Mouse (Mus musculus) forebrain, embryonic 12.5 days (tissue): ENCODE results near the gene Slc7a7. TPM values are rescaled to one million over a fixed set of nuclear protein-coding genes. Genes with fewer than 3 reads are reported as not detected.

Experiments
- ATAC-seq: fragments of 200-750 bp; cut with Nextera tagmentation; 2 replicates; pipeline ENCODE4 v1.8.0; 2017; ENCODE audit warnings: moderate TSS enrichment; ENCODE audit not compliant: low FRiP score
- H3K27ac ChIP-seq: fragments of 300-500 bp; sonication (generic); 2 replicates; pipeline ENCODE4 v1.5.1; 2016; ENCODE audit warnings: mild to moderate bottlenecking
- H3K27me3 ChIP-seq: fragments of 300-500 bp; sonication (generic); 2 replicates; pipeline ENCODE4 v1.6.1; 2016; ENCODE audit warnings: mild to moderate bottlenecking
- H3K36me3 ChIP-seq: fragments of 300-500 bp; sonication (generic); replicated peaks from 2 replicates; pipeline ENCODE4 v1.6.1; 2016; ENCODE audit warnings: mild to moderate bottlenecking
- H3K4me1 ChIP-seq: fragments of 300-500 bp; sonication (generic); 2 replicates; pipeline ENCODE4 v1.6.1; 2016
- H3K4me2 ChIP-seq: fragments of 300-500 bp; sonication (generic); 2 replicates; pipeline ENCODE4 v1.6.1; 2016; ENCODE audit warnings: mild to moderate bottlenecking, moderate library complexity
- H3K4me3 ChIP-seq: fragments of 300-500 bp; sonication (generic); replicated peaks from 2 replicates; pipeline ENCODE4 v1.5.1; 2016; ENCODE audit warnings: mild to moderate bottlenecking
- H3K9ac ChIP-seq: fragments of 300-500 bp; sonication (generic); 2 replicates; pipeline ENCODE4 v1.6.1; 2016; ENCODE audit warnings: mild to moderate bottlenecking
- H3K9me3 ChIP-seq: fragments of 300-500 bp; sonication (generic); 2 replicates; pipeline ENCODE4 v1.6.1; 2016
- WGBS: fragments of 180-500 bp; shearing (Covaris S2); methylation state at CpG from one replicate; pipeline ENCODE4 v1.1.7; 2016; 5-methylcytosine and 5-hydroxymethylcytosine counted together
- polyA plus RNA-seq: library from polyadenylated mRNA; unstranded; fragments of >200 nt; fragmentation: Nextera tagmentation; extraction: Ambion mirVana; gene quantifications from 2 replicates; pipeline ENCODE4 v1.2.1, GENCODE M21; 2016

The Slc7a7 gene
- polyA plus RNA-seq, 1 experiment from 2014 or later: 4.2 TPM

GRCm38 (mm10) chr14:54443196-54443595, 25.6 kb upstream of the Slc7a7 start:
- WGBS: 32% methylated on average over 3 of the region's 3 CpGs
- Histone ChIP-seq H3K36me3 (peaks cover 34% of the 10 kb centered on the region), H3K9ac (no peak overlapping the region), H3K4me1 (peaks cover 4% of the 10 kb centered on the region; the same call in 1 of the 2 replicates), H3K27me3 (no peaks in the 10 kb centered on the region), H3K4me3 (no peak overlapping the region), H3K9me3 (no peaks in the 10 kb centered on the region), H3K27ac (peak overlapping the region; percentile 15; the same call in 1 of the 2 replicates), H3K4me2 (no peak overlapping the region)
- 0 out of 2 replicates have a peak, but pooled peaks have one; percentile 6 for ATAC-seq

- H3K4me1 ChIP-seq: peaks cover 4% of the 10 kb centered on the region; the same call in 1 of the 2 replicates
- 91% methylated on average over 3 of the region's 3 CpGs for WGBS
- no peak for ATAC-seq
- no peaks in the 10 kb centered on the region for H3K27me3 ChIP-seq
- H3K9me3 ChIP-seq: no peaks in the 10 kb centered on the region
- H3K4me3 ChIP-seq: no peak overlapping the region
- H3K9ac ChIP-seq: no peak overlapping the region
- no peak overlapping the region for H3K4me2 ChIP-seq
- H3K27ac ChIP-seq: no peak overlapping the region
- peaks cover 38% of the 10 kb centered on the region for H3K36me3 ChIP-seq
These were observed 25.0 kb upstream of the Slc7a7 start for GRCm38 (mm10) chr14:54442548-54442947.

- WGBS: 85% methylated on average over 4 of the region's 4 CpGs
- Histone ChIP-seq H3K27me3 (no peaks in the 10 kb centered on the region), H3K4me2 (no peak overlapping the region), H3K4me3 (no peak overlapping the region), H3K9ac (no peak overlapping the region), H3K36me3 (peaks cover 43% of the 10 kb centered on the region), H3K27ac (no peak overlapping the region), H3K9me3 (no peaks in the 10 kb centered on the region), H3K4me1 (peaks cover 4% of the 10 kb centered on the region; the same call in 1 of the 2 replicates)
- ATAC-seq: no peak
These were observed 23.8 kb upstream of the Slc7a7 start for GRCm38 (mm10) chr14:54441365-54441764.

GRCm38 (mm10) chr14:54440538-54440937, 23.0 kb upstream of the Slc7a7 start:
- Histone ChIP-seq H3K9ac (no peak overlapping the region), H3K36me3 (peaks cover 46% of the 10 kb centered on the region), H3K4me2 (no peak overlapping the region), H3K4me1 (peaks cover 4% of the 10 kb centered on the region; the same call in 1 of the 2 replicates), H3K27me3 (no peaks in the 10 kb centered on the region), H3K4me3 (no peak overlapping the region), H3K9me3 (no peaks in the 10 kb centered on the region), H3K27ac (no peak overlapping the region)
- no peak for ATAC-seq
- 96% methylated on average over 14 of the region's 14 CpGs for WGBS

DNA sequence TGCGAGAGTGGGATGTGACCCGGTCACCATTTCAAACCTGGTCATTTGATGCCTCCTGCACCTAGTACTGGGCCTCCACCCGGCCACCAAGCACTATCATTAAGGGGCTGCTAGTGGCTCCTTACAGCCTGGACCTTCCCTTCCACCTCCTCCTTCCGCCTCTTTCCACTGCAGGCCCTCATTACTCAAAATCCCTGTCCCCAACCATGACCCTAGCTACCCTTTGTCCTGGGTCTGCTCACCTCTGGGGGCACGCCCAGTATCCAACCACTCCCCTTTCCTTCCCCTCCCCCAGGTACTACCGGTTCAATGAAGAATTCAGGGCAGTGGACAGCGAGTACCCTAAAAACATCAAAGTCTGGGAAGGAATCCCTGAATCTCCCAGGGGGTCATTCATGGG, 22.0 kb upstream of the Slc7a7 start:
- H3K36me3 ChIP-seq: peaks cover 46% of the 10 kb centered on the region
- no peaks in the 10 kb centered on the region for H3K27me3 ChIP-seq
- ATAC-seq: no peak
- no peak overlapping the region for H3K4me2 ChIP-seq
- no peak overlapping the region for H3K4me3 ChIP-seq
- H3K27ac ChIP-seq: no peak overlapping the region
- peaks cover 4% of the 10 kb centered on the region; the same call in 1 of the 2 replicates for H3K4me1 ChIP-seq
- no peaks in the 10 kb centered on the region for H3K9me3 ChIP-seq
- WGBS: 45% methylated on average over 7 of the region's 7 CpGs
- H3K9ac ChIP-seq: no peak overlapping the region

DNA sequence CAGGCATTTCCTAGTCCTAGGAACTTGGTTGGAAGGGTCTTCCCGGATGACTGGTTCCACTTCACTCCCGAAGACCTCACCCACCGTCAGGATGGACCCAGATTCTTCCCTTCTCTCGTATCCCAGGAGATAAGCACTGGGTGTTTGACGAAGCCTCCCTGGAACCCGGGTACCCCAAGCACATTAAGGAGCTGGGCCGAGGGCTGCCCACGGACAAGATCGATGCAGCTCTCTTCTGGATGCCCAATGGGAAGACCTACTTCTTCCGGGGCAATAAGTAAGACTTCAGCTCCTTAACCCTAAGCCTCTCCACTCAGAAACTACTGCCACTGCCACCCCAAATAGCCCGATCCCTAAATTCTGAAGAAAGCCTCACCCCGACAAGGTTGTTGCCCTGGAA, 21.6 kb upstream of the Slc7a7 start:
- H3K4me3 ChIP-seq: no peak overlapping the region
- H3K9me3 ChIP-seq: no peaks in the 10 kb centered on the region
- peaks cover 46% of the 10 kb centered on the region for H3K36me3 ChIP-seq
- H3K9ac ChIP-seq: no peak overlapping the region
- no peak for ATAC-seq
- H3K27me3 ChIP-seq: no peaks in the 10 kb centered on the region
- peaks cover 6% of the 10 kb centered on the region; the same call in 1 of the 2 replicates for H3K4me1 ChIP-seq
- no peak overlapping the region for H3K4me2 ChIP-seq
- 79% methylated on average over 12 of the region's 12 CpGs for WGBS
- no peak overlapping the region for H3K27ac ChIP-seq

- no peak for ATAC-seq
- Histone ChIP-seq H3K27me3 (peaks cover 16% of the 10 kb centered on the region; the same call in 1 of the 2 replicates), H3K4me2 (no peak overlapping the region), H3K27ac (no peak overlapping the region), H3K9ac (no peak overlapping the region), H3K4me1 (peaks cover 33% of the 10 kb centered on the region), H3K9me3 (no peaks in the 10 kb centered on the region), H3K36me3 (peaks cover 34% of the 10 kb centered on the region), H3K4me3 (no peak overlapping the region)
- WGBS: 91% methylated on average over 11 of the region's 11 CpGs
These were observed 17.8 kb upstream of the Slc7a7 start for GRCm38 (mm10) chr14:54435194-54435918.

- Histone ChIP-seq H3K9ac (peak overlapping the region; percentile 88; the same call in 1 of the 2 replicates), H3K27me3 (peaks cover 16% of the 10 kb centered on the region; the same call in 1 of the 2 replicates), H3K4me3 (peak overlapping the region; percentile 63), H3K4me2 (peak overlapping the region; percentile 65), H3K27ac (peak overlapping the region; percentile 33; the same call in 1 of the 2 replicates), H3K36me3 (peaks cover 27% of the 10 kb centered on the region), H3K9me3 (no peaks in the 10 kb centered on the region), H3K4me1 (peaks cover 46% of the 10 kb centered on the region)
- ATAC-seq: no peak
- 67% methylated on average over 12 of the region's 12 CpGs for WGBS
These were observed 16.5 kb upstream of the Slc7a7 start for GRCm38 (mm10) chr14:54433941-54434531.

GRCm38 (mm10) chr14:54432837-54433830, 15.6 kb upstream of the Slc7a7 start:
- H3K4me1 ChIP-seq: peaks cover 50% of the 10 kb centered on the region
- peaks cover 16% of the 10 kb centered on the region; the same call in 1 of the 2 replicates for H3K27me3 ChIP-seq
- H3K27ac ChIP-seq: peak overlapping the region; percentile 91
- H3K9me3 ChIP-seq: no peaks in the 10 kb centered on the region
- 48% methylated on average over 17 of the region's 17 CpGs for WGBS
- ATAC-seq: 0 out of 2 replicates have a peak, but pooled peaks have one; percentile 5
- peaks cover 22% of the 10 kb centered on the region for H3K36me3 ChIP-seq
- H3K9ac ChIP-seq: peak overlapping the region; percentile 88
- peak overlapping the region; percentile 63 for H3K4me3 ChIP-seq
- H3K4me2 ChIP-seq: peak overlapping the region; percentile 65

DNA sequence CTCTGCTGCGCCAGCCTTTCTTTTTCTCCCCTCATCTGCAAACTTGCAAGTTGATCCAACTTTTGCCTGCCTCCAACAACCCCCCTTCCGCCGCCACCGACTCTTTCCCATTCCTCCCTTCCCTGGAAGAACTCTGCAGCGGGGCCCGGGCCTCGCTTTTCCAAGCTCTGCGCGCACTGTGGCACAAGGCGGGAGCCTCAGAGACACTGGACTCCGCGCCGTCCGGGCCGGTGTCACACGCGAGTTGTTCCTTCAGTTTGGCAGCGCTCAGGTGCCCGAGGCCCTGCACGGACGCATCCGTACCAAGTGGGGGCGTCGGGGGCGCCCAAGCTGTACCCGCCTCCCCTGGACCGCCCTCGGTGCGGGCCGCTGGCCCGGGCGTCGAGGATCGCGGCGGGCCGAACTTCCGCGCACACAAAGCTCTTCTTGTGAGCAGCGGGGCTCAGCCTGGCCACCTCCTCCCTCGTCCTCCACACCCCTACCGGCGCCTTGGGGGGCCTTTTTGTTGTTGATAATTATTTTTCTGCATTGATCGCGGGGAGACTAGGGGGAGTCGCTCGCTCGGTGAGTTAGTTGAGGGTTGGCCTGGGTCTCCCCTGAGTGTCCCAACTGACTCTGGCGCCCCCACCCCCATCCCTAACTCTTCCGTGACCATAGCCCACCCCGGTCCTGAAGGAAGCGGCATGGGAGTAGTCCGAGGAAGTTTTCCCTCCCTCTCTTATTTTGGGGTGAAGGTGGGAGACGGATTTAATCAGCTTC, 14.7 kb upstream of the Slc7a7 start:
- H3K4me3 ChIP-seq: peak overlapping the region; percentile 63
- 4% methylated on average over 54 of the region's 54 CpGs for WGBS
- H3K27ac ChIP-seq: peak overlapping the region; percentile 91
- H3K36me3 ChIP-seq: peaks cover 15% of the 10 kb centered on the region
- no peaks in the 10 kb centered on the region for H3K9me3 ChIP-seq
- H3K4me2 ChIP-seq: peak overlapping the region; percentile 65
- peaks cover 57% of the 10 kb centered on the region for H3K4me1 ChIP-seq
- H3K9ac ChIP-seq: peak overlapping the region; percentile 88
- ATAC-seq: peak; percentile 34; the same call in 1 of the 2 replicates
- peaks cover 16% of the 10 kb centered on the region; the same call in 1 of the 2 replicates for H3K27me3 ChIP-seq
